Mouse (Mus musculus) embryo, embryonic 10 days (tissue): ENCODE measurements at regions not wholly inside any gene's neighbourhood (a gene's known extent, or its start where the extent isn't known, plus 50 kb on each side); places are given as distances from the start of the nearest gene placed in this dataset.
A peak's percentile ranks its signal among the peaks of the same experiment; 100 is the strongest.

Source experiments
- DNase-seq: peaks from one replicate; pipeline ENCODE4 v3.0.0-alpha.2; 2015; ENCODE audit warnings: low spot score

GRCm38 (mm10) chr5:90029751-90030150 is 146.6 kb upstream of the Adamts3 start:
- peak; percentile 40 for DNase-seq

GRCm38 (mm10) chr5:90026835-90027753 is 144.0 kb upstream of the Adamts3 start:
- no peak for DNase-seq

GRCm38 (mm10) chr5:90021447-90021846 is 138.3 kb upstream of the Adamts3 start:
- DNase-seq, result no peak

GRCm38 (mm10) chr5:90000758-90001157 is 117.6 kb upstream of the Adamts3 start:
- no peak for DNase-seq

- DNase-seq, result no peak
Observed at GRCm38 (mm10) chr5:89991568-89991967, 108.4 kb upstream of the Adamts3 start.

GRCm38 (mm10) chr5:89981627-89982026 is 98.5 kb upstream of the Adamts3 start:
- no peak for DNase-seq

GRCm38 (mm10) chr5:89980204-89980603 is 97.1 kb upstream of the Adamts3 start:
- DNase-seq, result no peak

GRCm38 (mm10) chr5:89952611-89953010 is 69.5 kb upstream of the Adamts3 start:
- DNase-seq, result no peak

- no peak for DNase-seq
Observed at GRCm38 (mm10) chr5:89945660-89945925, 62.5 kb upstream of the Adamts3 start.

GRCm38 (mm10) chr5:89944855-89945659 is 61.9 kb upstream of the Adamts3 start:
- no peak for DNase-seq

- peak; percentile 45 for DNase-seq
Observed at GRCm38 (mm10) chr5:89943276-89944127, 60.4 kb upstream of the Adamts3 start.

- no peak for DNase-seq
Observed at GRCm38 (mm10) chr5:89942244-89942643, 59.1 kb upstream of the Adamts3 start.

GRCm38 (mm10) chr5:89932999-89933398 is 49.9 kb upstream of the Adamts3 start:
- no peak for DNase-seq
